Comparison of ENCODE assay signal across 10 mouse cellular contexts in genomic region chr1:64193150-64193838, GRCm38 (mm10).
DNase-seq lines count a peak whose midpoint lies in the region; ATAC-seq and TF ChIP-seq lines count a peak whose summit lies in the region.
"Had no signal": no experiment of that assay in that cellular context is flagged by ENCODE, and none has a peak within 500 bp of the region (broad histone marks: within the 10 kb centered on the region; RNA-seq: fewer than 3 reads in every experiment).

No protein-coding gene starts in this region.

- peak; percentile 83 for DNase-seq in heart, adult 11 months
- DNase-seq in heart, postnatal 10 days: no peak
- no peak for DNase-seq in stomach, postnatal 0 days (ENCODE audit: low spot score)
- DNase-seq in retina, embryonic 14.5 days (ENCODE audit: low spot score): peak; percentile 69
- DNase-seq in urinary bladder, postnatal 10 days (ENCODE audit: low spot score): no peak
- DNase-seq: lung, adult 2 months; spleen, adult 18-20 months had no signal

- no peak overlapping the region for H3K9ac ChIP-seq in stomach, embryonic 16.5 days (ENCODE audit: low read length)
- no peak overlapping the region for H3K9ac ChIP-seq in stomach, postnatal 0 days (ENCODE audit: low read length)
- no peak overlapping the region for H3K9ac ChIP-seq in intestine, postnatal 0 days (ENCODE audit: low read depth, low read length)

- intact Hi-C loops in heart, postnatal 10 days (cut with DNase I): loop anchor here (5.0 to 10.0 kb wide), 2 partner anchors 109 to 252 kb away; no protein-coding TSS in a partner anchor

- no peaks in the 10 kb centered on the region for H3K36me3 ChIP-seq in stomach, embryonic 16.5 days (ENCODE audit: control insufficient read depth, insufficient read depth, low read length)
- no peaks in the 10 kb centered on the region for H3K36me3 ChIP-seq in stomach, postnatal 0 days (ENCODE audit: control insufficient read depth, insufficient read depth, low read length)
- H3K36me3 ChIP-seq in intestine, postnatal 0 days (ENCODE audit: control insufficient read depth, insufficient read depth): no peaks in the 10 kb centered on the region

- ATAC-seq in stomach, embryonic 16.5 days (ENCODE audit: insufficient read depth, low FRiP score): no peak
- no peak for ATAC-seq in stomach, postnatal 0 days (ENCODE audit: low FRiP score, low TSS enrichment)
- peak; percentile 63 for ATAC-seq in intestine, postnatal 0 days
- no peak for ATAC-seq in erythroid progenitor cell, adult 5-6 weeks (replicated peaks; ENCODE audit: low FRiP score, poor library complexity, severe bottlenecking)

- 45% methylated on average over 13 of the region's 13 CpGs for WGBS in stomach, embryonic 16.5 days
- 46% methylated on average over 13 of the region's 13 CpGs for WGBS in stomach, postnatal 0 days
- WGBS in intestine, postnatal 0 days: 31% methylated on average over 13 of the region's 13 CpGs

- H3K4me3 ChIP-seq in stomach, embryonic 16.5 days (replicated peaks; ENCODE audit: low read length): no peak overlapping the region
- H3K4me3 ChIP-seq in stomach, postnatal 0 days (ENCODE audit: low read depth, low read length): no peak overlapping the region
- H3K4me3 ChIP-seq in intestine, postnatal 0 days (ENCODE audit: low read depth, low read length): no peak overlapping the region

- TF ChIP-seq CTCF in stomach, postnatal 0 days (IDR thresholded peaks at IDR 0.05; ENCODE audit: low read depth): no peak
- no peak for TF ChIP-seq CTCF in intestine, postnatal 0 days (IDR thresholded peaks at IDR 0.05; ENCODE audit: low read depth)

- H3K4me2 ChIP-seq in stomach, embryonic 16.5 days (ENCODE audit: low read depth, low read length): no peak overlapping the region
- no peak overlapping the region for H3K4me2 ChIP-seq in stomach, postnatal 0 days (replicated peaks; ENCODE audit: low read depth)
- peak overlapping the region; percentile 25; the same call in 1 of the 2 replicates for H3K4me2 ChIP-seq in intestine, postnatal 0 days (replicated peaks; ENCODE audit: low read depth)

- 0 out of 2 replicates have a peak overlapping the region, but pooled peaks have one; percentile 31 for H3K27ac ChIP-seq in stomach, embryonic 16.5 days (ENCODE audit: low read length)
- no peak overlapping the region for H3K27ac ChIP-seq in stomach, postnatal 0 days (replicated peaks)
- H3K27ac ChIP-seq in intestine, postnatal 0 days (ENCODE audit: low read depth, low read length): no peak overlapping the region

- H3K4me1 ChIP-seq in stomach, embryonic 16.5 days (ENCODE audit: control insufficient read depth, insufficient read depth, low read length): no peaks in the 10 kb centered on the region
- H3K4me1 ChIP-seq in stomach, postnatal 0 days (replicated peaks; ENCODE audit: control insufficient read depth, insufficient read depth): no peaks in the 10 kb centered on the region
- H3K4me1 ChIP-seq in intestine, postnatal 0 days (replicated peaks; ENCODE audit: control insufficient read depth, insufficient read depth, low read length): 0 out of 2 replicates have a peak, but pooled peaks cover 4% of the 10 kb centered on the region

- no peak for TF ChIP-seq EP300 in stomach, postnatal 0 days (optimal IDR thresholded peaks at IDR 0.05)

- no peaks in the 10 kb centered on the region for H3K27me3 ChIP-seq in stomach, embryonic 16.5 days (ENCODE audit: control insufficient read depth, insufficient read depth, low read length)
- no peaks in the 10 kb centered on the region for H3K27me3 ChIP-seq in stomach, postnatal 0 days (ENCODE audit: control insufficient read depth, insufficient read depth, low read length)
- H3K27me3 ChIP-seq in intestine, postnatal 0 days (replicated peaks; ENCODE audit: control insufficient read depth, insufficient read depth, low read length): no peaks in the 10 kb centered on the region

- H3K9me3 ChIP-seq in stomach, embryonic 16.5 days (replicated peaks; ENCODE audit: control insufficient read depth, low read length): no peaks in the 10 kb centered on the region
- H3K9me3 ChIP-seq in stomach, postnatal 0 days (ENCODE audit: control insufficient read depth, low read length): no peaks in the 10 kb centered on the region
- H3K9me3 ChIP-seq in intestine, postnatal 0 days (ENCODE audit: control insufficient read depth): no peaks in the 10 kb centered on the region

Comparison
In these comparisons a context has a peak if more than half of its experiments do, and no peak if none do; other contexts are left out.
1. DNase-seq: peak in heart, adult 11 months (single experiment) and retina, embryonic 14.5 days (single experiment); none in heart, postnatal 10 days (0 of 2), stomach, postnatal 0 days (single experiment) and urinary bladder, postnatal 10 days (single experiment).